Mouse (Mus musculus) spleen, adult 2 months (tissue): ENCODE measurements around the gene Thsd7b.

Source experiments
- CTCF ChIP-seq: fragments of 200-500 bp; IDR thresholded peaks from 2 replicates; pipeline ENCODE4 v1.5.1; 2011; ENCODE audit warnings: mild to moderate bottlenecking, inconsistent platforms; ENCODE audit not compliant: insufficient read depth, insufficient read length, insufficient replicate concordance; ENCODE audit errors: extremely low read depth
- POLR2A ChIP-seq: fragments of 200-500 bp; IDR thresholded peaks from 2 replicates; pipeline ENCODE4 v1.6.1; 2011; ENCODE audit warnings: low read depth, low read length, inconsistent platforms

GRCm38 (mm10) chr1:129363368-129363767, 90.3 kb downstream of the Thsd7b start:
- no peak for TF ChIP-seq CTCF
- no peak for TF ChIP-seq POLR2A
